Mouse (Mus musculus): ENCODE results near the gene Gm10577. TPM values are rescaled to one million over a fixed set of nuclear protein-coding genes. Genes with fewer than 3 reads are reported as not detected.

The Gm10577 gene
- polyA plus RNA-seq, 1 experiment: not detected

- DNase-seq: no peak
- H3K4me1 ChIP-seq (ENCODE audit: control insufficient read depth, insufficient read depth, low read length): no peaks in the 10 kb centered on the region
- H3K4me3 ChIP-seq (replicated peaks; ENCODE audit: extremely low read depth, low read depth, low read length): no peak overlapping the region
- no peak for TF ChIP-seq CTCF (IDR thresholded peaks at IDR 0.05; ENCODE audit: insufficient read depth, low read length)
- no peak for TF ChIP-seq POLR2A (IDR thresholded peaks at IDR 0.05; ENCODE audit: borderline replicate concordance, extremely low read depth, low read depth, low read length)
- WGBS: 93% methylated on average over 14 of the region's 14 CpGs
Measured at GRCm38 (mm10) chr4:100974455-100975035, 46.0 kb downstream of the Gm10577 start.

GRCm38 (mm10) chr4:100973641-100974454 lies 46.6 kb downstream of the Gm10577 start:
- WGBS: 93% methylated on average over 16 of the region's 16 CpGs
- no peak overlapping the region for H3K4me3 ChIP-seq (replicated peaks; ENCODE audit: extremely low read depth, low read depth, low read length)
- DNase-seq: no peak
- TF ChIP-seq POLR2A (IDR thresholded peaks at IDR 0.05; ENCODE audit: borderline replicate concordance, extremely low read depth, low read depth, low read length) (no peak), CTCF (IDR thresholded peaks at IDR 0.05; ENCODE audit: insufficient read depth, low read length) (no peak)
- H3K4me1 ChIP-seq (ENCODE audit: control insufficient read depth, insufficient read depth, low read length): no peaks in the 10 kb centered on the region

Other genes with a start within 250 kb of the Gm10577 start
- 41.8 and 43.1 TPM in 2 replicates for gene Cachd1, start 244.0 kb downstream of the Gm10577 start, polyA plus RNA-seq (2012; rRNA removed)
- 19.8 and 21.8 TPM in 2 replicates for gene Raver2, start 48.3 kb upstream of the Gm10577 start, polyA plus RNA-seq (2012; rRNA removed)
- gene Jak1, start 244.6 kb upstream of the Gm10577 start, polyA plus RNA-seq (2012; rRNA removed): 45.2 and 55.1 TPM in 2 replicates

Measured in lung, adult 2 months (tissue).